Mouse (Mus musculus): ENCODE results near the gene Supt6. TPM values are rescaled to one million over a fixed set of nuclear protein-coding genes. Genes with fewer than 3 reads are reported as not detected.
A peak's percentile ranks its signal among the peaks of the same experiment; 100 is the strongest.

Gene Supt6
- polyA plus RNA-seq, 1 experiment, result 33.9 TPM

DNA sequence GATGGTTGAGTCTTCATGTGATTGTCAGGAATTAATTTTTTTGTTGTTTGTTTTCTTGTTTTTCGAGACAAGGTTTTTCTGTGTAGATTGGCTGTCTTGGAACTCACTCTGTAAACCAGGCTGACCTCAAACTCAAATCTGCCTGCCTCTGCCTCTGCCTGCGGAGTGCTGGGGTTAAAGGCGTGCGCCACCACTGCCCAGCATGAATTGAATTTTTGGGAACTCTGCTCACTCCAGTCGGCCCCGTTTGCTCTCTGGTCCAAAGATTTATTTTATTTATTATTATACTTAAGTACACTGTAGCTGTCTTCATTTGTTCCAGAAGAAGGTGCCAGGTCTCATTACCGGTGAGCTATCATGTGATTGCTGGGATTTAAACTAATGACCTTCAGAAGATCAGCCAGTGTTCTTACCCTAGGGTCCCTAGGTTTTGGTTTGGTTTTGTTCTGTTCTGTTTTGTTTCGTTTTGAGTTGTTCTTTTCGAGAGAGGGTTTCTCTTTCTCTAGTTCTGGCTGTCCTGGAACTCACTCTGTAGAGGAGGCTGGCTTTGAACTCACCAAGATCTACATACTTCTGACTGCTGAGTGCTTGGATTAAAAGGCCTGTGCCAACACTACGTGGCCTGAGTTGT lies 61.8 kb downstream of the Supt6 start:
- Histone ChIP-seq H3K79me3 (ENCODE audit: low read depth) (peaks cover 25% of the 10 kb centered on the region), H3K4me3 (ENCODE audit: insufficient read depth, poor library complexity, severe bottlenecking) (no peak overlapping the region), H3ac (ENCODE audit: control insufficient read depth, insufficient read length, low read depth) (no peak overlapping the region), H3K27me3 (ENCODE audit: control insufficient read depth, insufficient read depth, insufficient read length) (no peaks in the 10 kb centered on the region), H3K79me2 (ENCODE audit: control insufficient read depth, insufficient read depth) (peaks cover 65% of the 10 kb centered on the region), H3K36me3 (ENCODE audit: control insufficient read depth, insufficient read depth) (peaks cover 37% of the 10 kb centered on the region)
- no peak for TF ChIP-seq CTCF (IDR thresholded peaks at IDR 0.05; ENCODE audit: control insufficient read depth, insufficient read depth, insufficient read length)
- no peak for TF ChIP-seq FOSL1 (IDR thresholded peaks at IDR 0.05; ENCODE audit: insufficient read depth, low read length, poor library complexity, severe bottlenecking)
- no peak for TF ChIP-seq USF1 (IDR thresholded peaks at IDR 0.05; ENCODE audit: low read depth)
- TF ChIP-seq MYOG (IDR thresholded peaks at IDR 0.05; ENCODE audit: control insufficient read depth, extremely low read depth, insufficient read length), result no peak
- no peak for TF ChIP-seq MAX (IDR thresholded peaks at IDR 0.05)
- TF ChIP-seq CEBPB (IDR thresholded peaks at IDR 0.05; ENCODE audit: low read depth), result no peak
- TF ChIP-seq MYOD1 (IDR thresholded peaks at IDR 0.05; ENCODE audit: control insufficient read depth, insufficient read length, low read depth), result no peak

DNA sequence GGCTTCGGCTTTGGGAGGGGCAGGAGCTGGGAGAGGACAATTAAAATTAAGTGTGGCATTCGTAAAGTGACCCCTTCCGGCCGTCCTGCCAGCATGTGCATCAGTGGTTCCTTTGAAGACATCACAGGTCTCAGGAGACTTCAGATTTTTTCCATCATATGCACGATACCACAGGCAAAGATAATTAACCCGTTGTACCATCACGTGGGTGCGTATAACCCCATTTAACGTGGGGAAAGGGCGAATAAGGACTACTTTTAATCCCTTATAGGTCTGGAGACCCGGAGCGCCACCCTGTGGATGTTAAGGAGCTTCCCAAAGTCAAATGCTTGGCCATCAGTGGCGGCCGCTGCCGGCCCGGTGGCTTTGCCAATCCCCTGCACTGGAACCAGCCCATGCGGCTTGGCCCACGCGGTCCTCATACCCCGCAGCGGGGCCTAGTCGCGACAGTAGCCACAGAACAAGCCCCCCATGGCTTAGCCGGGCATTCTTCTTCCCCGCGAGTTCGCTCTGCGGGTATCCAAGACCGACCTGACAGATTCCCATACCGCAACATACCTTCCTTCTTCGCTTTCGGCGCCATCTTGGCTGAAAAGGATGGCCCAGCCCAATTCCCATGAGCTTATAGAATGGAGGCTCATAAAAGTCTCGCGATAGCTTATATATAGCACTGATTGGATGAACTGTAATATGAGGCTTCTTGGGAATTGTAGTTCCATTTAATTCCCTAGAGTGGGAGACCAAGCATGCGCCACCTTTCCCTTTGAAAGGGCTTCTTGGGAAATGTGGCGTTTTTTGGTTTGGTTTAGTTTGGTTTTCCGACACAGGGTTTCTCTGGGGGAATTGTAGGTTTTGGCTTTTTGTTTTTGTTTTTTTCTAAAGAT lies 62.6 kb downstream of the Supt6 start, which contains the start of gene Rpl23a:
Rpl23a (minus strand) TSS at position 624 of the 884 bp plus-strand sequence.
- TF ChIP-seq MYOD1 (IDR thresholded peaks at IDR 0.05; ENCODE audit: control insufficient read depth, insufficient read length, low read depth), result no peak
- TF ChIP-seq CEBPB (IDR thresholded peaks at IDR 0.05; ENCODE audit: low read depth), result no peak
- no peak for TF ChIP-seq FOSL1 (IDR thresholded peaks at IDR 0.05; ENCODE audit: insufficient read depth, low read length, poor library complexity, severe bottlenecking)
- no peak for TF ChIP-seq MYOG (IDR thresholded peaks at IDR 0.05; ENCODE audit: control insufficient read depth, extremely low read depth, insufficient read length)
- no peak for TF ChIP-seq CTCF (IDR thresholded peaks at IDR 0.05; ENCODE audit: control insufficient read depth, insufficient read depth, insufficient read length)
- peak; percentile 68 for TF ChIP-seq MAX (IDR thresholded peaks at IDR 0.05)
- TF ChIP-seq USF1 (IDR thresholded peaks at IDR 0.05; ENCODE audit: low read depth), result peak; percentile 83
- Histone ChIP-seq H3K79me2 (ENCODE audit: control insufficient read depth, insufficient read depth) (peaks cover 58% of the 10 kb centered on the region), H3K79me3 (ENCODE audit: low read depth) (peaks cover 25% of the 10 kb centered on the region), H3K27me3 (ENCODE audit: control insufficient read depth, insufficient read depth, insufficient read length) (no peaks in the 10 kb centered on the region), H3K36me3 (ENCODE audit: control insufficient read depth, insufficient read depth) (peaks cover 41% of the 10 kb centered on the region), H3K4me3 (ENCODE audit: insufficient read depth, poor library complexity, severe bottlenecking) (peak within 1 kb of the TSS; percentile 96), H3ac (ENCODE audit: control insufficient read depth, insufficient read length, low read depth) (peak within 1 kb of the TSS; percentile 87)

DNA sequence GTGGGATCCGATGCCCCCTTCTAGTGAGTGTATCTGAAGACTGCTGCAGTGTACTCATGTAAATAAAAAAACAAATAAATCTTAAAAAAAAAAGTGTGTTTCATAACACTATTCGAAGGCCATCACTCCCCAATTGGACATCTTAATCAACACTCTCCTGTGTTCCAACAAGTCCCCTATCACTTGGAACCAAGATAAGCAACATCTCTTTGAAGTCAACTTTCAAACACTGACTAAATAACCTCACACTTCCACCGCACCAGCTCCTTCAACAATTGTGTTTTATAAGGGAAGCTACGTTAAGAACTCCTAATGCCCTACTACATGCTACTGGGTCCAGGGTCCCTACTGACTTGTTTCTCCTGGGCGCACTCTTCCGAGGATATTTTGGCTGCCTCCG lies 63.3 kb downstream of the Supt6 start:
- peak overlapping the region; percentile 55 for H3ac ChIP-seq (ENCODE audit: control insufficient read depth, insufficient read length, low read depth)
- H3K79me2 ChIP-seq (ENCODE audit: control insufficient read depth, insufficient read depth), result peaks cover 50% of the 10 kb centered on the region
- H3K4me3 ChIP-seq (ENCODE audit: insufficient read depth, poor library complexity, severe bottlenecking), result peak overlapping the region; percentile 96
- TF ChIP-seq MYOD1 (IDR thresholded peaks at IDR 0.05; ENCODE audit: control insufficient read depth, insufficient read length, low read depth) (no peak), MAX (IDR thresholded peaks at IDR 0.05) (no peak), CTCF (IDR thresholded peaks at IDR 0.05; ENCODE audit: control insufficient read depth, insufficient read depth, insufficient read length) (no peak), USF1 (IDR thresholded peaks at IDR 0.05; ENCODE audit: low read depth) (no peak), CEBPB (IDR thresholded peaks at IDR 0.05; ENCODE audit: low read depth) (no peak), MYOG (IDR thresholded peaks at IDR 0.05; ENCODE audit: control insufficient read depth, extremely low read depth, insufficient read length) (no peak), FOSL1 (IDR thresholded peaks at IDR 0.05; ENCODE audit: insufficient read depth, low read length, poor library complexity, severe bottlenecking) (no peak)
- H3K27me3 ChIP-seq (ENCODE audit: control insufficient read depth, insufficient read depth, insufficient read length), result no peaks in the 10 kb centered on the region
- peaks cover 41% of the 10 kb centered on the region for H3K36me3 ChIP-seq (ENCODE audit: control insufficient read depth, insufficient read depth)
- H3K79me3 ChIP-seq (ENCODE audit: low read depth), result peaks cover 25% of the 10 kb centered on the region

DNA sequence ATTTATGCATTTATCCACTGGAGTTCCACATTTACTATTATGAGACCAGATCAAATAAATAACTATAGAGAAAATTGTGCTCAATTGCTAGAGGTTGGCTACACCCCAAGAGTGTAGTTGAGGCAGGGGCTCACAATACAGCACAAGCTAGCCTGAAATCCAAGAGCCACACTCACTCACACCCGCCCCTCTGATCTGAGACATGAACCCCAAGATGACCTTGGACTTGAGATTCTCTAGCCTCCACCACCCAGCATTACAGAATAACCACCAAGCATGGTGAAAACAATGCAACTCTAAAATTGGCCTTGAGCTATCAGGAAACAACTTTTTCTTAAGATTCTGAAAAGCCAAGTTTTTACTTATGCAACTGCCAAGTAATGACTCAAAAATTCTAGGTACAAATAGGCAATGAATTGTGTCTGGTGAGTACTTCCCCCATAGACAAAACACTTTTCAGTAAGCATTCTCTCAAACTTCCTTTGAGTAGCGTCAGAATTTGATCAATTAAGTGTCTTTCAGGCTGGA lies 63.9 kb downstream of the Supt6 start:
- H3ac ChIP-seq (ENCODE audit: control insufficient read depth, insufficient read length, low read depth), result peak overlapping the region; percentile 70
- H3K79me3 ChIP-seq (ENCODE audit: low read depth), result peaks cover 25% of the 10 kb centered on the region
- peak overlapping the region; percentile 96 for H3K4me3 ChIP-seq (ENCODE audit: insufficient read depth, poor library complexity, severe bottlenecking)
- H3K79me2 ChIP-seq (ENCODE audit: control insufficient read depth, insufficient read depth), result peaks cover 47% of the 10 kb centered on the region
- no peak for TF ChIP-seq CTCF (IDR thresholded peaks at IDR 0.05; ENCODE audit: control insufficient read depth, insufficient read depth, insufficient read length)
- TF ChIP-seq MYOG (IDR thresholded peaks at IDR 0.05; ENCODE audit: control insufficient read depth, extremely low read depth, insufficient read length), result no peak
- peaks cover 41% of the 10 kb centered on the region for H3K36me3 ChIP-seq (ENCODE audit: control insufficient read depth, insufficient read depth)
- H3K27me3 ChIP-seq (ENCODE audit: control insufficient read depth, insufficient read depth, insufficient read length), result no peaks in the 10 kb centered on the region

DNA sequence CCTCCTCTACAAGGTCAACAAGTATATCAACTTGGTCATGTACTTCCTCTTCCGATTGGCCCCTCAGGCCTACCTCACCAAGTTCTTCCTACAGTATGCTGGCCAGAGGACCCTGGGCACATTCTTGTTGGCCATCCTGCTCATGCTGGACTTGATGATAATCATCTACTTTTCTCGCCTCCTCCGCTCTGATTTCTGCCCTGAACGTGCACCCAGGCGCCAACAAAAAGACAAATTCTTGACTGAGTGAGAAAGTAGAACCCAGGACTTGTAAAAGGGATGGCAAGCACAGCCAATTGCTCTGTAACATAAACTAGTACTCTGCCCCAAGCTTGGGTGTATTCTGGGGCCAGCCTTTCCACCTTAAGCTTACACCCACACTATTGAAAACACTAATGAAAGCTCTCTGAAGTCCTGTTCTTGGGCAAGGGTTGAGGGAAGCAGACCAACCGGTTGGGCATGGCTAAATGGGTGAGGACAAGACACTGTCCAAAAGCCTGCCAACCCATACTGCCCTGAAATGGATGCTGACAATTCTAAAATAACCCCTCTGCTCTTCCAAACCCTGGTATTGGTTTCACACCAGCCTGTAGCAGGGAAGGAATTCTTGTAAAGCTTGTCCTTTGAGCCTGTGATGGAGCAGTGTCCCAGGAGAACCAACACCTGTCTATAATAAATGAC lies 65.6 kb downstream of the Supt6 start:
- no peak for TF ChIP-seq USF1 (IDR thresholded peaks at IDR 0.05; ENCODE audit: low read depth)
- no peak for TF ChIP-seq CEBPB (IDR thresholded peaks at IDR 0.05; ENCODE audit: low read depth)
- TF ChIP-seq MAX (IDR thresholded peaks at IDR 0.05), result no peak
- no peak for TF ChIP-seq MYOG (IDR thresholded peaks at IDR 0.05; ENCODE audit: control insufficient read depth, extremely low read depth, insufficient read length)
- TF ChIP-seq MYOD1 (IDR thresholded peaks at IDR 0.05; ENCODE audit: control insufficient read depth, insufficient read length, low read depth), result no peak
- TF ChIP-seq CTCF (IDR thresholded peaks at IDR 0.05; ENCODE audit: control insufficient read depth, insufficient read depth, insufficient read length), result no peak
- no peak for TF ChIP-seq FOSL1 (IDR thresholded peaks at IDR 0.05; ENCODE audit: insufficient read depth, low read length, poor library complexity, severe bottlenecking)

More for the DNA sequence above, 65.6 kb downstream of the Supt6 start:
- Histone ChIP-seq H3K4me3 (ENCODE audit: insufficient read depth, poor library complexity, severe bottlenecking) (no peak overlapping the region), H3ac (ENCODE audit: control insufficient read depth, insufficient read length, low read depth) (peak overlapping the region; percentile 13), H3K27me3 (ENCODE audit: control insufficient read depth, insufficient read depth, insufficient read length) (no peaks in the 10 kb centered on the region), H3K36me3 (ENCODE audit: control insufficient read depth, insufficient read depth) (peaks cover 41% of the 10 kb centered on the region), H3K79me3 (ENCODE audit: low read depth) (peaks cover 25% of the 10 kb centered on the region), H3K79me2 (ENCODE audit: control insufficient read depth, insufficient read depth) (peaks cover 47% of the 10 kb centered on the region)
